Mouse (Mus musculus) mouse trophoblast stem cell (cell line): ENCODE results near the gene Gngt2.

ENCODE experiments used
- in situ Hi-C, 2 experiments: fragments of 300-500 bp; cut with MseI, MboI; formaldehyde crosslinking; loops; 2 replicates in 1 of 2; 3 replicates in 1 of 2; pipeline ENCODE4 v1.15.1; 2025

The Gngt2 gene

GRCm38 (mm10) chr11:95837059-95837458, at the start of gene Gngt2:
TSS of gene Gngt2 (plus strand) at chr11:95837216.
- in situ Hi-C loops, result no loop called here

DNA sequence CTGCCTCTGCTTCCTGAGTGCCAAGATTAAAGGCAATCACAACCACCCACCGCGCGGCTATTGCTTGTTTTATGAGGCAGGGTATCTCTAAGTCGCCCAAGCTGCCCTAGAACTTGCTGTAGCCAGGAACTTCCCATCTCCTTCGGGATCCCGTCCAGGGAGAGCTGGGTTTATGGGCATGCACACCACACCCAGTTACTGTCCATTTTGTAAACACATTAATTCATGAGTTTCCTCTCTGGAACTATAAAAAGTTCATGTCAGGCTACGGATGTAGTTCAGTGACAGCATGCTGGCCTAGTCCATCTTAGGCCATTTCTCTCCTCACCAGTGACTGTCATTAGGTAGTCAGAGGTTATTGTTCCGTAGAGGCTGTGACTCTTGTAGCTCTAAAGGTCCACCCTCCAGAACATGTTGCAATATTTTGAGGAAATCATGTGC, 47.5 kb upstream of the Gngt2 start:
- in situ Hi-C loops, result no loop called here

DNA sequence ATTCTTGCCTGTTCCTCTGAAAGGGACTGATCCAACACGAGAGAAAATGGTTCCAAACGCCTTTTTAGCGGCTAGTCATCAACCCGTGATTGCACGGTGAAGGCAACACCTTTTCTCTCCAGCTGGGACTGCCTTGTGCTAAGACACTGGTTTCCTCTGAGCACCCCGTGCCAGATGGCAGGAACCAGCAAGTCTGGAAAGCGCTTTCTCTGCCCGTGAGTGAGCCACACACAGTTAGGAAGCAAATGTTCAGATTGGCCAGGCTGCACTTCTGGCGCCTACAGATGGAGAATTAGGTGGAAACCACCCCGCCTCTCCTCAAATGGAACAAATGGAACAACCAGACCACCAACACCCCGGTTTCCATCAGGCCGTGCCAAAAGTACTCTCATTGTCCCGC, 45.2 kb upstream of the Gngt2 start:
- in situ Hi-C loops, result no loop called here

DNA sequence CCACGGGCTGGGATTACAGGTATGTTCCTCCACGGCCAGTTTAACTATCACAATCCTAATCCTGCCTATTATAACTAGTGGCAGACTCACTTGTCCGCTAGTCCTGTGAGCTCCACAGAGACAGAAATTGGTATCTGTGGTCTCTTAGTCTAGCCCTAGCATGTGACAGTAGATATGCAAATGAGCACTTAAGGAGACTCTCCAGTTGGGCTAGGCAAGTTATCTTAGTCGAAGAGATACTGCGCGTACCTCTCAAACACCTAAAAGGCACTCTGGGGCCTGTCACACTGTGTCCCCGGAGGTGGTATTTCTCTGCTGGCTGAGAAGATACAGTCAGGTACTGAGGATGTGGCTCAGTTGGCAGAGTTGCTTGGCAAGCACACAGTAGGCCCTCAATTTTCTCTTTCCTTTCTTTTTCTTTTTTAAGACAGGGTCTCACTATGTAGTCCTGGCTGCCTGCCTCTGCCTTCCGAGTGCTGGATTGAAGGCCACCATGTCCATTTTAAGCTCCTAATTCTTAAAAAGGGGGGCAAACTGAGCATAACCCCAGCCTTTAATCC, 44.0 kb upstream of the Gngt2 start:
- in situ Hi-C loops, result no loop called here

- in situ Hi-C loops, result no loop called here
Observed at GRCm38 (mm10) chr11:95794201-95794600, 42.8 kb upstream of the Gngt2 start.

- in situ Hi-C loops, result no loop called here
Observed at GRCm38 (mm10) chr11:95795582-95795981, 41.4 kb upstream of the Gngt2 start.

DNA sequence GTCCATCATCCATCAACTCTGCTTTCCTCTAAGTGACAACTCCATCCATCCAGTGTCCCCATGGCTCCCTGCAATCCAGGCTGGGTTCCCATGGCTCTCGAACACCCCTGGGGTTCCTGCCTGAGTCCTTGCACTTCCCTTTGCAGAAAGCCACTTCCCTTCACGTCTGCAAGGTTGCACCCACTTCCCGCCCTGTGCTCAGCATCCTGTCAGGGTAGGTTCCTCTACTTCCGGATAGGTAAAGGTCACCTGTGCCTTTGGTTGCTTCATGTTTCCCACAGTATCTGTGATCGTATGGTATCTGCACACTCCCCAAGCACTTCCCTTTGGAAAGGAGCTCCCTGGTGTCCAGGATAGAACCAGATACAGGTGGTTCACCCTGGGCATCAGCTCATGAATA, 32.0 kb upstream of the Gngt2 start:
- in situ Hi-C loops, result no loop called here

DNA sequence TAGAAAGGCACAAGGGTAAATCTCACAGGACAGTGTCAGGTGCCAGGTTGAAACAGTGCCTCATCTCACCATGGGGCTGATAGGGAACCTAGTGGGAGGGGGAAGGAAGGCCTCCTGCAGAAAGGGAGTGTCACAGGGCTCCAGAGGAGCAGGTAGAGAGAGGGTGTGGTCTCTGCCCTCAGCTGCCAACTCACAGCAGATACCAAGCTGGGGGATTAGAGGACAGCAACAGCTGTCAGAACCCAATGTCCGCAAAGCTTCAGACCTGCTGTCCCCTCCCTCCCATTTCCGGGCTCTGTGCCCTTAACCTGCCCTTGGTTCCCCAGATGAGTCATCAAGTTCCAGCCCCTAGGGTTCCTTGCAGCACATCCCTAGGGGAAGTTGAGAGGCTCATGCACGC, 31.5 kb upstream of the Gngt2 start:
- in situ Hi-C loops, result no loop called here

DNA sequence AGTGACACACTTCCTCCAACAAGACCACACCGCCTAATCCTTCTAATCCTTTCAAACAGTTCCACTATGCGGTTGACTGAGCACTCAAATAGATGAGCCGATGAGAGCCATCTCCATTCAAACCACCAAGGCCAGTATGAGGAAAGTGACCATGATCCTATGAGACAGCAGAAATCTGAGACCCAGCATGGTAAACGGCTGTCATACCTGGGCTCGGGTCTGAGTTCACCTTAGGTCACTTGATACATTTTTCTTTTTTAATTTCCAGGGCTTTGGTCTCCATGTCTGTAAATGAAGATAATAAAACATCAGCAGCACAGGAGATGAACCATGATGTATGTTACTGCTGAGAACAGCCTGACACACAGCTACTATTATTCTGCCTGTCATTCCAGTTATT, 29.1 kb upstream of the Gngt2 start:
- in situ Hi-C loops, result no loop called here

DNA sequence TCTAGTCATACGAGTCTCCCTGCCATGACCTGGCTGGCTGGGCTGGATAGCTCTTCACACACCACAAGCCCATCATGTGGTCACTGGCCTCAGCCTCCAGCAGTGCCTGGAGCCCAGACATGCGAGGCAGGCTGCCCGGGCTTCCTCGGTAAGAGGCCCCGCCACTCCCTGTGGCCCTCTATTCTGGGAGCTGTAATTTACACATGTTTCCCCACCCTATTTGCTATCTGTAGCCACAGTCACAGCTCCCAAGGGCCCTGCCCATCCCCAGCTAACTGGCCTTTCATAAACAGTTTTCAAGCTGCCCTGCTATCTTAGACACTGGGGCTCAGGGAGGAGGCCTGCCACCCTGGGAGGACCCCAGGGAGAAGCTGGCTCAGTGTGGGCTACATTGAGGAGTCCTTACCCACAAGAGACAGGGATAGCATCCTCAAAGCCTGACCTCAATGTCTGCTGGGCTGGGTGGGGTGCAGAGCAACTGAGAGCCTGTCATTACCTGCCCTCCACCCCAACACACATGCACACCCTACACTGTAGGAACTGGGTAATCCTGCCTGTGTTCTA, 28.5 kb upstream of the Gngt2 start:
- in situ Hi-C loops, result no loop called here

- in situ Hi-C loops, result no loop called here
Observed at GRCm38 (mm10) chr11:95809603-95810002, 27.4 kb upstream of the Gngt2 start.

DNA sequence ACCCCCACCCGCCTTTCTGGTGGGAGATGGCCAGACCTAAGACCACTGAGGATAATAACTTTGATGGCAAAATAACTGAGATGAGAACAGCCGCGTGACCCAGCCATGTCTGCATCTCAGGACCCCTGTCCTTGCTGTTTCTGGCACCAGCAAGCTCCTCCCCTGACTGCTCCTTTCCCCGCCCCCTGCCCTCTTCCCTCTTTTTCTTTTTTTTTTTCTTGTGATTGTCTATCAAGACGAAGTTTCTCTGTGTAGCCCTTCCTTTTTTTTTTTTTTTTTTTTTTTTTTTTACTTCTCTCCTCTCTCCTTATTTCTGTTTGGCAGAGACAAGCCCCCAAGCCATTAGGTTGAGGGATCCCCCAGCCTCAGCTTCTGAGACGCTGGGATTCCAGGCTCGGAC, 26.2 kb upstream of the Gngt2 start:
- in situ Hi-C loops, result no loop called here

GRCm38 (mm10) chr11:95811741-95812140, 25.3 kb upstream of the Gngt2 start:
- in situ Hi-C loops, result no loop called here

DNA sequence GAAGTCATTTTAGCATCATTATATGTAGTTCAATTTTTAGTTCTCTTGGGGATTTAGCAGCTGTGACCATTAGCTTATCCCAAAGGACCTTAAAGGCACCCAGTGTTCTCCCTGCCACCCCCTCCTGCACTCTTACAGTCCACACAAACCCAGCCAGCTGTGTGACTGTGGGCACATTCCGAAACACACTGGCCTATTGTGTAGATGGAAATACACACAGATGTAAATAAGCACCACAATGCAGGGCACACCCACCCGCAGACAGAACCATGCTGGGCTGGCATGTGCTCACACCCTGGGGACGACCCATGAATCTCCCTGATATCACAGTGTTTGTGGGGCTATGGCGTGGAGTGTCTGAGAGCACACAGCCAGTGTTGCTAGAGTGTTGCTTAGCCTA, 24.8 kb upstream of the Gngt2 start:
- in situ Hi-C loops, result no loop called here

DNA sequence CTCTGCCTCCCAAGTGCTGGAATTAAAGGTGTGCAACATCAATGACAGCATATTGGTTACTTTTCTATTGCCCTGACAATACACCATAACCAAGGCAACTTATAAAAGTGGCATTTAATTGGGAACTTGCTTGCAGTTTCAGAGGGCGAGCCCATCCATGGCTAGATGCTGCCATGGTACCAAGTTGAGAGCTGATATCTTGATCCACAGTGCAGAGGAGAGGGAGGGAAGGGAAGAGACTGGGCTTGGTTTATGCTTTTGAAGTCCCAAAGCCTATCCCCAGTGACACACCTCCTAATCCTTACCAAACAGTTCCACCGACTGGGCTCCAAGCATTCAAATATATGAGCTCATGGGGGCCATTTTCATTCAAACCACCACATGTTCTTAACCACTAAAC, 22.9 kb upstream of the Gngt2 start:
- in situ Hi-C loops, result no loop called here

DNA sequence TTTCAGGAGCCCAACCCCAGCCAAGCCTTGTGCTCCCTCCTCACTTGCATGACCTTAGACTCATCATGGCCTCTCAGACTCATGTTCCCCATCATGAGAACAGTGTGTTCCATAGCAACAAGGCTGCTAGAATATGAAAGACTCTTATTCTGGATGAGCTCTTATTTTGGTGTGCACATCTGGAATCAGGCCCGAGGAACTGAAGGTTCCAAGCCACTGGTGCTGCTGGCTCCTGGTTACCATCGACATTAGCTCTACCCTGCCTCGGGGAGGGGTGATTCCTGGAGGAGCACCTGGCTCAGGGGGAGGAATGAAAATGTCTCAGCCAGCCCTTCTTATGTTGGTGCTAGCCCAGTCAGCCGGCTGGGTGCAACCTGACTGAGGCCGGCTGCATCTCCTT, 22.2 kb upstream of the Gngt2 start:
- in situ Hi-C loops, result no loop called here

DNA sequence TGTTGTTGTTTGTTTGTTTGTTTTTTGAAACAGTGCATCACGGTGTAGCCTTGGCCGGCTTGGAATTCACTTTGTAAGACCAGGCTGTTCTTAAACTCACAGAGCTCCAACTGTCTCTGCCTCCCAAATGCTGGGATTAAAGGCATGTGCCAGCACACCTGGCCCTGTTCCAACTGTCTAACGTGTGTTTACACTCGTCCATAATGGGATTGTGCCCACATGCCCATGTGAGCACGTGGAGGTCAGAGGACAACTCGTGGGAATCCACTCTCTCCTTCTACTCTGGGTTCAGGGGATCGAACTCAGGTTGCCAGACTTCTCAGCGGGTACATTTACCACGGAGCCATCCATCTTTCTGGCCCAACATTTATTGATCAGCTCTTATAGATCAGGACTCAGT, 21.6 kb upstream of the Gngt2 start:
- in situ Hi-C loops, result no loop called here

- in situ Hi-C loops, result no loop called here
Observed at GRCm38 (mm10) chr11:95819138-95819537, 17.9 kb upstream of the Gngt2 start.

DNA sequence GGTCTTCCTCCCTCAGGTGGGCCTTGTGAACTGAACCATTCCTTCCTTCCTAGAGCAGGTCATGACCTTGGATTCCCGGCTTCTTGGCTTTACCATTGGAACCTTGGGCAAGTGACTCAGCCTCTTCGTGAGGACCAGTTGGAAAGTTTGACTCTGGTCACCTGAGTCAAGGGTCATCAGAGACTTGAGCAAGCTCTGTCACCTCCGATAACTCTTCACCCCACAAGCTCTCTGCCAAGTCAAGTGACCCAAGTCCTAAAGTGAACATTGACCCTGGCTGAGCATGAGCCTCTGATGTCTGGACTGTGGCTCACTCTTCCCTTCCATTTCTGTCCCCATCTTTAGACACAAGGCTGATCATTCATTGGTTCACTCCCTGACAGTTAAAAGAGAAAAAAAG, 15.5 kb upstream of the Gngt2 start:
- in situ Hi-C loops, result no loop called here

GRCm38 (mm10) chr11:95822437-95822836, 14.6 kb upstream of the Gngt2 start:
- in situ Hi-C loops, result no loop called here

- in situ Hi-C loops, result no loop called here
Observed at GRCm38 (mm10) chr11:95824071-95824876, 12.7 kb upstream of the Gngt2 start, which contains the start of gene Phospho1. TSS of gene Phospho1 (plus strand) at chr11:95824499.

DNA sequence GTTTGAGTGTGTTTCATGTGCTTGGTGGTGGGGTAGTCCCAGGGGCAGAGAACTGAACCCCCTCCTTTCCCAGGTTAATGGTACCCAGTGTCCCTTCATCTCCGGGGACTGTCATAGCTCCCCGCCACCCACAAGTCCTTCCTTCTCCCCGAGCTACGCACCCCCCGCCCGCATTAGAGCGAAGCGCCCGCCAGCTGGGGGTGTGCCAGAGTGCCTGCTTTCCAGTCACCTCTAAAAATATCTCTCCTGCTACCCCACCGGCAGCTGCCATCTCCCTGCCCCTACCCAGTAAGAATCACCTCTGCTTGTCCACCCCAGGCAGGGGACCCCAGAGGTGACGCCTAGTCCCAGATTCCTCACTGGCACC, 12.2 kb upstream of the Gngt2 start:
- in situ Hi-C loops, result no loop called here

DNA sequence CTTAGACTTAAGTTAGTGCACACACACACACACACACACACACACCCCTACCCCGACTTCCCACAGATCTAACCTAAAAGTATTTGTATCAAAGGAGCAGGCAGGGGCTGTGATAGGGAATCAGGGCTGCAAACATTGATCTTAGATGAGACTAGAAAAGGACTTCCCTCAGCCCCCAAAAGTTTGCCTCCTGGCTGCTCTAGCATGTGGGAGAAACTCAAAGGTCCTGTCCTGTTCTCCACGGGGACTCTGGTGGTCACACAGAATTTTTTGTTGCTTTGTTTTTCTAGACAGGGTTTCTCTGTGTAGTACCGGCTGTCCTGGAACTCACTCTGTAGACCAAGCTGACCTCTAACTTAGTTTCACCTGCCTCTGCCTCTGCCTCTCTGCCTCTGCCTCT, 11.4 kb upstream of the Gngt2 start:
- in situ Hi-C loops, result no loop called here
